Mouse (Mus musculus) midbrain, postnatal 0 days (tissue): ENCODE measurements at regions not wholly inside any gene's neighbourhood (a gene's known extent, or its start where the extent isn't known, plus 50 kb on each side); places are given as distances from the start of the nearest gene placed in this dataset.

ENCODE experiments used
- ATAC-seq: fragments of 200-750 bp; cut with Nextera tagmentation; 2 replicates; pipeline ENCODE4 v1.8.0; 2017; ENCODE audit warnings: moderate number of reproducible peaks, mild to moderate bottlenecking, moderate TSS enrichment, moderate library complexity; ENCODE audit not compliant: low FRiP score
- DNase-seq: peaks from one replicate; pipeline ENCODE4 v3.0.0-alpha.2; 2015; ENCODE audit warnings: low spot score
- H3K27ac ChIP-seq: fragments of 300-500 bp; sonication (generic); 2 replicates; pipeline ENCODE4 v1.5.1; 2014; ENCODE audit warnings: low read depth, mild to moderate bottlenecking, low read length, mixed read lengths
- H3K27me3 ChIP-seq: fragments of 300-500 bp; sonication (generic); 2 replicates; pipeline ENCODE4 v1.6.1; 2014; ENCODE audit warnings: low read length, control low read depth, mixed read lengths; ENCODE audit not compliant: insufficient read depth
- H3K36me3 ChIP-seq: fragments of 300-500 bp; sonication (generic); 2 replicates; pipeline ENCODE4 v1.6.1; 2014; ENCODE audit warnings: low read length, control low read depth, mixed read lengths; ENCODE audit not compliant: insufficient read depth
- H3K4me1 ChIP-seq: fragments of 300-500 bp; sonication (generic); 2 replicates; pipeline ENCODE4 v1.6.1; 2014; ENCODE audit warnings: mild to moderate bottlenecking, control low read depth, antibody characterized with exemption, low read length, mixed read lengths; ENCODE audit not compliant: insufficient read depth
- H3K4me2 ChIP-seq: fragments of 300-500 bp; sonication (generic); 2 replicates; pipeline ENCODE4 v1.6.1; 2014; ENCODE audit warnings: low read depth, mild to moderate bottlenecking, low read length, mixed read lengths; ENCODE audit not compliant: poor library complexity, severe bottlenecking
- H3K4me3 ChIP-seq: fragments of 300-500 bp; sonication (generic); 2 replicates; pipeline ENCODE4 v1.5.1; 2014; ENCODE audit warnings: low read depth, mild to moderate bottlenecking, low read length, moderate library complexity
- H3K9ac ChIP-seq: fragments of 300-500 bp; sonication (generic); replicated peaks from 2 replicates; pipeline ENCODE4 v1.6.1; 2014; ENCODE audit warnings: mild to moderate bottlenecking, low read length, moderate library complexity, mixed read lengths; ENCODE audit not compliant: poor library complexity, severe bottlenecking
- H3K9me3 ChIP-seq: fragments of 300-500 bp; sonication (generic); 2 replicates; pipeline ENCODE4 v1.6.1; 2016; ENCODE audit warnings: low read length, control low read depth
- CTCF ChIP-seq: IDR thresholded peaks from 2 replicates; pipeline ENCODE4 v1.5.1; 2016; ENCODE audit warnings: antibody characterized with exemption, mild to moderate bottlenecking
- WGBS: fragments of 180-500 bp; shearing (Covaris S2); extraction: QIAGEN DNeasy Blood & Tissue Kit; methylation state at CpG from one replicate; pipeline ENCODE4 v1.1.7; 2014; 5-methylcytosine and 5-hydroxymethylcytosine counted together

GRCm38 (mm10) chr12:59890973-59891372 is 671.4 kb upstream of the Fbxo33 start:
- no peaks in the 10 kb centered on the region for H3K36me3 ChIP-seq
- WGBS = 53% methylated on average over 6 of the region's 6 CpGs
- no peak overlapping the region for H3K4me2 ChIP-seq
- TF ChIP-seq CTCF = no peak
- ATAC-seq = no peak
- H3K27me3 ChIP-seq = no peaks in the 10 kb centered on the region
- H3K9me3 ChIP-seq = 0 out of 2 replicates have a peak, but pooled peaks cover 4% of the 10 kb centered on the region
- H3K4me3 ChIP-seq = no peak overlapping the region
- no peaks in the 10 kb centered on the region for H3K4me1 ChIP-seq
- DNase-seq = no peak
- no peak overlapping the region for H3K27ac ChIP-seq
- H3K9ac ChIP-seq = no peak overlapping the region
